Mouse (Mus musculus): Measurements from ENCODE around the gene Dbt. TPM values are rescaled to one million over a fixed set of nuclear protein-coding genes. Genes with fewer than 3 reads are reported as not detected.
A peak's percentile ranks its signal among the peaks of the same experiment; 100 is the strongest.

Dbt gene
- polyA plus RNA-seq, 1 experiment from 2014 or later, result 15.5 TPM

DNA sequence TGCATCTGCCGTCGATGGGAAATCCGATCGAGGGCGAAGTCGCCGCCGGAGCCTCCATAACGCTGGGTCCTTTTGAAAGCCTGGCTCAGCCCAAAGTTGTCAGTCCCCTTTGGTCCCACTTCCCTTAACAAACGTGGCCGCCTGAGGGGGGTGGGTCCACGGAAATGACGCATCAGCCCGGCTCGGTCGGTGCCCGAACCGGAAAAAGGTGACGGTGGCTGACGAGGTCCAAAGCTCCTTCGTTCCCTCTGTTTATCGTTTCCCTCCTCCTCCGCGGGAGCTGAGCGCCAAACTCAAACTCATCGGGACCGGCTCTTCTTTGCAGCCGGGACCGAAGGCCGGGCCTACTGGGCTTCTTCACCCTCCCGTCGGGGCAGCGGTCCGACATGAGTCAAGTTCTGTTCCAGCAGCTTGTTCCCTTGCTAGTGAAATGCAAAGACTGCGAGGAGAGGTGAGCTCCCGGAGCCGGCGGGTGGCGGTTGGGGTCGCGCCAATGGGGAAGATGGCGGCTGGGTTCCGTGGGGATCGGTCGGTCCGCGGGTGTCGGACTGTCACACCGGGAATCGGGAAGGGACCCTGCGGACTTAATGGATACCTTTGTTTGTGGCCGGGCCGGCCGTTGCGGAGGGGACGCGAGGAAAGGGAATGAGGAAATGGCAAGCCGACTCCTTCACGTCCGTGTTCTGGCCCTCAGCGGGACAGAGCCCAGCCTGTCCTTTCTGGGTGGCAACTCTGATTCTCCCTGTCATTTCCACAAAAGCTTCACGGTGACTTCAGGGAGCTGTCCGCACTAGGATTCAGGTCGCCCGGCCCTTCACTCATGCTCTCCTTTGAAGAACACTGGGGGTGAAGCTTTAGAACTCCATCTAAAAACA is 82.1 kb downstream of the Dbt start, which contains the start of gene Sass6:
TSS of gene Sass6 (plus strand) at position 255 of the 875 bp plus-strand sequence.
- peak; percentile 95 for ATAC-seq (ENCODE audit: insufficient number of reproducible peaks, insufficient read depth, low FRiP score, low TSS enrichment, low read depth)
- H3K27ac ChIP-seq, result peak within 1 kb of the TSS; percentile 69

DNA sequence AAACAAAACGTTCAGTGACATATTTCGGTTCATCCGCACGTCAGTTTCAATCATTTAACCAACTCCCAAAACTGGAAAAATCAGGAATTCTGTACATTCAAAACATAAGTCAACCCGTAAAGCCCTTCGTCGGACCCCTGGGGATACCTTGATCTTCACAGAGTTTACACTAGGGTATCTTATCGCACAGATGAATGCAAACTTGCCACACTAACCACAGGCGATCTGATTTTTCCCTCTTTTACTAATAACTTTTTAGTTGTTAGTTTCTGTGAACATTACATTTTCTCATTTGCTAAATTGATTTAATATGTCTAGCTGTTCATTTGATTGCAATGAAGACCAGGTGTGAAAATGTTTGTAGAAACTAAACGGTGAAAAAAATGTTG is 82.7 kb downstream of the Dbt start:
- no peak overlapping the region for H3K27ac ChIP-seq
- no peaks in the 10 kb centered on the region for H3K9me3 ChIP-seq
- H3K4me3 ChIP-seq (replicated peaks), result peak overlapping the region; percentile 76
- H3K27me3 ChIP-seq, result no peaks in the 10 kb centered on the region
- peaks cover 6% of the 10 kb centered on the region for H3K4me1 ChIP-seq (replicated peaks)
- peak overlapping the region; percentile 77 for H3K9ac ChIP-seq (replicated peaks)
- peak overlapping the region; percentile 71 for H3K4me2 ChIP-seq
- peaks cover 13% of the 10 kb centered on the region for H3K36me3 ChIP-seq
- 9% methylated on average over 10 of the region's 10 CpGs for WGBS
- no peak for ATAC-seq (ENCODE audit: insufficient number of reproducible peaks, insufficient read depth, low FRiP score, low TSS enrichment, low read depth)

More for the DNA sequence above, 82.1 kb downstream of the Dbt start, which contains the start of gene Sass6:
- under 1% methylated on average over 65 of the region's 65 CpGs for WGBS
- H3K4me1 ChIP-seq (replicated peaks), result peaks cover 6% of the 10 kb centered on the region
- peak within 1 kb of the TSS; percentile 76 for H3K4me3 ChIP-seq (replicated peaks)
- H3K4me2 ChIP-seq, result peak within 1 kb of the TSS; percentile 71
- no peaks in the 10 kb centered on the region for H3K9me3 ChIP-seq
- peak within 1 kb of the TSS; percentile 77 for H3K9ac ChIP-seq (replicated peaks)
- H3K27me3 ChIP-seq, result no peaks in the 10 kb centered on the region
- peaks cover 19% of the 10 kb centered on the region for H3K36me3 ChIP-seq

Other genes with a start within 250 kb of the Dbt start
- gene Cdc14a, start 89.0 kb upstream of the Dbt start, polyA plus RNA-seq (2016; fragmentation: Nextera tagmentation; extraction: Ambion mirVana), result 14.5 and 16.0 TPM in 2 replicates
- gene Rtca, start 4.9 kb upstream of the Dbt start, polyA plus RNA-seq (2016; fragmentation: Nextera tagmentation; extraction: Ambion mirVana), result 81.4 and 89.9 TPM in 2 replicates
- 0.31 and 0.87 TPM in 2 replicates for gene Lrrc39, start 49.9 kb downstream of the Dbt start, polyA plus RNA-seq (2016; fragmentation: Nextera tagmentation; extraction: Ambion mirVana)
- gene Sass6, start 81.9 kb downstream of the Dbt start, polyA plus RNA-seq (2016; fragmentation: Nextera tagmentation; extraction: Ambion mirVana), result 34.2 and 35.2 TPM in 2 replicates
- gene Trmt13, start 101.5 kb downstream of the Dbt start, polyA plus RNA-seq (2016; fragmentation: Nextera tagmentation; extraction: Ambion mirVana), result 34.1 and 38.8 TPM in 2 replicates
- 84.7 and 88.4 TPM in 2 replicates for gene Mfsd14a, start 149.6 kb downstream of the Dbt start, polyA plus RNA-seq (2016; fragmentation: Nextera tagmentation; extraction: Ambion mirVana)
- 0.61 TPM in 1 of 2 replicates, not detected in the other for gene Gm43191, start 168.2 kb downstream of the Dbt start, polyA plus RNA-seq (2016; fragmentation: Nextera tagmentation; extraction: Ambion mirVana)
- 11.3 and 12.7 TPM in 2 replicates for gene Slc35a3, start 199.8 kb downstream of the Dbt start, polyA plus RNA-seq (2016; fragmentation: Nextera tagmentation; extraction: Ambion mirVana)

Measured in limb, embryonic 12.5 days (tissue).